Mouse (Mus musculus) thymus, postnatal 25 days (tissue): ENCODE results near the gene Sdccag8.
"Not testable (repeated sequence)": the region's sequence is repeated elsewhere in the genome, so short reads cannot be mapped to it uniquely, and the experiment has no call there.

ENCODE experiments used
- DNase-seq: peaks from one replicate; pipeline ENCODE4 v3.0.0; 2022

The Sdccag8 gene

DNA sequence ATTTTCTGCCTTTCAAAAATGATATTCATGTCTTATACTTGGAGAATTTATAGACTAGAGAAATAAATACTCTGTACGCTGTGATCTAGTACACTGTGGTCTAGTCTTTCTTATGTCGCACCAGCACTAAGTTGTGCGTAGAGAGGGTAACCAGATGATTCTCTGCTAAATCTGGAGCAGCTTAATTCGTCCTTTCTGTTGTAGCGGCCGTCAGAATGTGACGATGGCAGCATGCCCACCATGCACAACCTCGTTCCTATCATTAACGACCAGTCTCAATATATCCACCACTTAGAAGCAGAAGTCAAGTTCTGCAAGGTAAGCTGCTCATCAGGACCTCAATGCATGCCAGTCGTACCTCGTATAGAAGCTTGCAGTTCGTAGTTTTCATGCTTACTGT, 14.2 kb downstream of the Sdccag8 start:
- no peak for DNase-seq

DNA sequence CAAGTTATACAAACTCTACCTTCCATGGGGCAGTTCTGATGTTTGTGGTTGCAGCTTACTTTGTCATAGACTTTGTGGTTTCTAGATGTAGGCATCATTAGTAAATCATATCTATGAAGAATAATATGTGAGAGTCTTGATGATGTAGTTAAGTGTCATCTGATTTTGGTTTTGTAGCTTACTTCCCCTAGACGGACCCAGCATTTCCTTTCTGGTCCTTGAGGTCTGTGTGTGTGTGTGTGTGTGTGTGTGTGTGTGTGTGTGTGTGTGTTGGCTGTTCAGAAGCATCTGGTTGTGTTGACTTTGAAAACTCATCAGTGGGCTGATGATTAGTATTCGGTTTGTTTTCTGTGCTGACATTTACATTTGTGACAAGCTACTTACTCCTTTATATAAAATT, 17.6 kb downstream of the Sdccag8 start:
- no peak for DNase-seq

GRCm38 (mm10) chr1:176832607-176833006, 18.1 kb downstream of the Sdccag8 start:
- no peak for DNase-seq

GRCm38 (mm10) chr1:176833257-176833656, 18.8 kb downstream of the Sdccag8 start:
- no peak for DNase-seq

DNA sequence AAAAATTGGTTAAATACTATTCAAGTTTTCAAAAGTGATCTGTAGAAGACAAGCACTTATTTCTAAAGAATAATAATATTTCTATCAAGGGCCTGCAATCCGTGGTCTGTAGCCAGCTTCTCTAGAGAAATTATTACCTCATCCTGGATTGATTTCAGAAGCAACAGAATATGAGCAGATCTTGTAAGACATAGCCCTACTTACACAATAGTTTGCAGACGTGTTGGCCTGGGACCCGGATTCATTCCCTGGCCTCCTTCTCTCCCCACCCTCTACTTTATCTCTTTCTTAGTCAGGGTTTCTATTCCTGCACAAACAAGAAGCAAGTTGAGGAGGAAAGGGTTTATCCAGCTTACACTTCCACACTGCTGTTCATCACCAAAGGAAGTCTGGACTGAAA, 19.5 kb downstream of the Sdccag8 start:
- no peak for DNase-seq

DNA sequence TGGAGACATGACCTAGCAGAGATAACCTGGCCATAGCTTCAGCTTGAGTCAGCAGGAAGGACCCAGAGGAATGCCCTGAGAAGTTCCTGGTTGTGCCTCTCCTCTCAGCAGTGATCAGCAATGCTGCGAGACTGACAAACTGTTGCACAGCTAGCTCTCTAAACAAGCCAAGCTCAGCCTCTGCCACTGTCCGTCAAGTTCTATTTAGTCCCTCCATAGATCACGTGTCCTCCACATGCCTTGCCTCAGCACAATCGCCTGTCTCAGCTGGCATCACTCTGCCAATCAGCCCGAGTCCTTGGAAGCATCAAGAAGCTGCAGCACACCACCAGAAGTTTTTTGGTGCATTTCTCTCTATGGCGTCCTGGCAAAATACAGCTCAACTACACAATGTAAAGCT, 20.4 kb downstream of the Sdccag8 start:
- no peak for DNase-seq

DNA sequence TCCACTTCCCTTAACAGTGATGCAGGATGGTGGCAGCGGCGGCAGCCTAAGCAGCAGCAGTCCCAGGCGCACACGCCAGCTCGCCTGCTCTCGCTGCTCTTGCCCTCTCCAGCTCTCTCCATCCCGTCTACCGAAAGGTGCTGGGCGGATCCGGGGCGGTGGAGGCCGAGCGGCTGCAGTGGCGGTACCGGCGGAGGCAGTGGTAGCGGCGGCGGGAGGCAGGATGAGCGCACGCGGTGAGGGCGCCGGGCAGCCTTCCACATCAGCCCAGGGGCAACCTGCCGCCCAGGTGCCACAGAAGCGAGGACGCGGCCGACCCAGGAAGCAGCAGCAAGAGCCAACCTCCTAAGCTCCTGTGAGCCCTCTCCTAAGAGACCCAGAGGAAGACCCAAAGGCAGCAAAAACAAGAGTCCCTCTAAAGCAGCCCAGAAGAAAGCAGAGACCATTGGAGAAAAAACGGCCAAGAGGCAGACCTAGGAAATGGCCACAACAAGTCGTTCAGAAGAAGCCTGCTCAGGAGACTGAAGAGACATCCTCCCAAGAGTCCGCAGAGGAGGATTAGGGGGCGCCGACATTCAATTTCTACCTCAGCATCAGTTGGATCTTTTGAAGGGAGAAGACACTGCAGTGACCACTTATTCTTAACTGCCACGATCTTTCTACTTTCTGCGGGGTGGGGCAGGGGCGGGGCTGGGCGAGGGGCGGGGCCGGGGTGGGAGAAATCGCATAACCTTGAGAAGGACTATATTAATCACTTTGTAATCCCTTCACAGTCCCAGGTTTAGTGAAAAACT, 21.2 kb downstream of the Sdccag8 start:
- DNase-seq: peak; percentile 39

DNA sequence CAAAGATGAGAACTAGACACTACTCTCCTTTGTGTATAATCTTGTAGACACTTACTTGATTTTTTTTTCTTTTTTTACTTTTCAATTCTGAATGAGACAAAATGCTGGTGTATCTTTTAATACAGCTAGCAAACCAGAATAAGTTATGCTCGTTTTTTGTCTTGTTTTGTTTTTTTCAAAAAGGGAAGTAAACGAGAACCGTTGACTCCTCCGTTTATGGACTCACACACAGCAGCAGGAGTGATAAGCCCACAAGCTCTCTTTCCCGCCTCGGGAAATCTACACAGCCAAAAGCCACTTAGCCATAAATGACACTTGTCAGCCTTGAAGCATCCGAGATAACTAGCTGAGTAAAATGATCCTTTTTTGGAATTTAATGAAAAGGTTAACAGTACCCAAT, 22.1 kb downstream of the Sdccag8 start:
- not testable (repeated sequence) for DNase-seq

GRCm38 (mm10) chr1:176845082-176845977, 30.9 kb downstream of the Sdccag8 start:
- DNase-seq: peak; percentile 22

DNA sequence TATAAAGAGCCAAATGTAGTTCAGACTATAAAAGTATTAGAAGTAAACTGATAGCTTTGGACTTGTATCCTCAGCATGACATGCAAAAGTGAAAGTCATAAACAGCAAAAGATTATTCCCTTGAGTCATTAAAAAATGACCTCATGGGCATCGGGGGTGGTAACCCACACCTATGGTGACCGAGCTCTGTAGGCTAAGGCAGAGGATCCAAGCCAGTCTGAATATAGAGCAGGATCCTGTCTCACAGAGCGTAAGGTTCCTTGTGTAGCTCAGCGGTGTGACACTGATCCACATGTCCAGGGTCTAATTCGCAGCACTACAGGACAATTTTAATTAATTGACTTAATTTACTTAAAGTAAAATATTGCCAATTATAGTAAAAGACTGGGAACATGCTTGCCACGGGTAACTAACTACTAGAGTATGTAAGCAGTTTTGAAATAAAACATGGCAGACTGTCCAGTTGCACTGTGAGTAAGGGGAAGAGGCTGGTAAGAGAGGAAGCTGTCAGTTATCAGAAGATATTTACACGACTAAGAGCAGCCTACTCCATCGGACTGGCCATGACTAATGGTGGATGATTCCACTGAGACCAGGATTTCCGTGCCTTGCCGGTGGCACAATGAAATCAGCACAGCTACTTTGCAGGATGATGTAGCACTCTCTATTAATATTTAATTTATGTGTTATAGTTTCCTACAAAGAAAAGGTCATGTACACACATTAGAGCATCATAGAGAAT, 32.8 kb downstream of the Sdccag8 start:
- DNase-seq: no peak

DNA sequence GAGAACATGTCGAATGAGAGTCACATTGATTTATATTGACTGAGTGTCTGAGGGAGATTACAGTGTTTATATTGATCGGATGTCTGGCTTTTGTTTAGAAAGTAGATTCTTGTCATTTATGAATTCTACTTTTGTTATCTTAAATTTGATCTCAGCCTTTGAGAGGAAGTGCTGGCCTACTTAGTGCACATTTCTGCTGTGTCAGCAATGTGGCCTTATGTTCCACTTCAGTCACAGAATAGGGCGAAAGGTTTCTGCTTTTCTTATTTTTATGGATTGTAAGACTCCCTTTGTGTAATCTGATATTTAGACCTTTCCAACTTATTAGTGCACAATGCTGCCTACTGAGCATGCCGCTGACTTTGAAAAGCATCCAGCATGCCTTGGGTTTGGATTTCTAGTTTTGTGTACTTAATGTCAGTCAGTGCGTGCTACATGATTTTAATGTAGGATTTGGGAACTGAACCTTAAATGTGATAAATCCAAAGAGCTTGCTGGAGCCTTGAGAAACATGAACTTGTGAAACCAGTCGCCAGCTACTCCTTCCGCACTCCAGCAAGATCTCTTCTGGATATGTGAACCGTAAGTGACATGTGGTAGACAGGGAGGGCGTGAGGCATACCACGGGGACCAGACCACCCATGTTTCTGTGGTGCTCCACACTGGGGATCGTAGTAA, 34.3 kb downstream of the Sdccag8 start:
- no peak for DNase-seq

DNA sequence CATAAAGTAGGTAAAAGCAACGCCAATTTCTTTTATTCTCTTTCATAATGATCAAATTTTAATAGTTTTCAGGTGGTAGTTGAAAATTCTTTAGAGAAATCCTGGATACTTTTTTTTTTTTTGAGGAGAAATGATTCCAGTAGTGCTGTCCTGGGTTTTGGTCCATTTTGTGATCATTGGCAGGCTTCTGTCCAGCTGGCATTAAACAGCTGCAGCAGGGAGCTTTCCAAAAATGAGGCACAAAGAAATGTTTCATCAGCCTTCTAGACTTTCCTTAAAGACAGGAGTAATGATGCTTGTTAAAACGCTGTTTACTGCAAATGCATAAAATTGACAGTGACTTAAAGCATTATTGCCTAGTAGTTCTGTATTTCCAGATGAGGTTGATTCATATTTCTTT, 34.9 kb downstream of the Sdccag8 start:
- no peak for DNase-seq

GRCm38 (mm10) chr1:176851401-176851800, 36.9 kb downstream of the Sdccag8 start:
- no peak for DNase-seq

DNA sequence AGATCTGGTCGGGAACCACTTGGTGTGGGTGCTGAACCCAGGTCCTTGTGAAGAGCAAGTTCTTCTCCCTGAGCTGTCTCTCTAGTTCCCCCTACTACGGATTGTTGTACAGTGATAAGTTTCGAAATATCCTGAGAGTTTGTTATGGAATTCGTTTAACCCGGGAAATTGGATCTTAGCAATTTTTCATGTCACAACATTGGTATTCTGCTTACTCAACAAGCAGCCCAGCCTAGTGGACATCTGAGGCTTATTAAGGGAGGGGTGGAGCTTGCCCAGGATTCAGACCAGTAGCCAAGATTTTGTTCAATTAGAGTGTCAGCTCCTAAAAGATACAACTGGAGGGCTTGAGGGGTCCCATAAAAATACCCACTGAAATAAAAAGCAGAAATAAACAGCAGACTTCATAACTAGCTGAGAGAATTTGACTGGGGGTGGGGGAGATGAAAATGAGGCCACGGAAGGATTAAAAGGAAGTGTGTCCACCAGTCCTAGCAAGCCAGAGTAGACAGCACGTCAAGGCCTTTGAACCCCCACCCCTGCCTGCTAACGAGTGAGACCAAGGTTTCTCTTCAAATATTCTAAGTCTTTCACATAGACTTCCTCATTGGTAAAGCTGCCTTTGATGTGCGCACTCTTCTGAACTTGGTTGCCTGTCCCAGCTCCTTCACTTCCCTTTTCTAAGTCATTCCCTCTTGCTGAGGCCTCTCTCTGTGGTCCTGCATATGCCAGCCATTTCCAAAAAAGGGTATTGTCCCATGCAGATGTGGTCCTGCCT, 38.5 kb downstream of the Sdccag8 start:
- peak; percentile 22 for DNase-seq

DNA sequence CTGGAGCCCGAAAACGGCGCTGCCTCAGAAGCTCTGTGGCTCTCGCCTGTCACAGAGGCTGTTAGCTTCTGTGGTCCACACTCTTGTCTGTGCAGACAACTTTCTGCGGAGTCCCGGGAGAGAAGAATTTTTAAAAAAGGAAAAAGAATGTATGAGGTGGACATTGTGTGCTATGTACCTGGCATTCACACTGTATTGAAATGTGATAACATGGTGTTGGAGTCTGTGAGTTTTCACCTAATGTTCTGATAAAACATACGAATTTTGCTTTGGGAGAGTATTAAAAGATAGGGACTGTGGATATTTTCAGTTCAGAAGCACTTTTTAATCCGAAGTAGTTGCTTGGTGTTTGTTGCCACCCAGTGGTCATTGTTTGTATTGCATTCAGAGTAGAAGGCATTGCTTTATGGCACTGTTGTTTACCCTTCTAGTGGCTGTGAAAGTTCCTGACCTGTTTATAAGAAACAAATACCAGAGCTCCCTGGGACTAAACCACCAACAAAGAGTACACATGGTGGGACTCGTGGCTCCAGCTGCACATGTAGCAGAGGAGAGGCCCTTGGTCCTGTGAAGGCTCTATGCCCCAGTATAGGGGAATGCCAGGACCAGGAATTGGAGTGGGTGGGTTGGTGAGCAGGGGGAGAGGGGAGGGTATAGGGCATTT, 47.7 kb downstream of the Sdccag8 start:
- peak; percentile 69 for DNase-seq

GRCm38 (mm10) chr1:176870501-176870900, 56.0 kb downstream of the Sdccag8 start:
- no peak for DNase-seq

DNA sequence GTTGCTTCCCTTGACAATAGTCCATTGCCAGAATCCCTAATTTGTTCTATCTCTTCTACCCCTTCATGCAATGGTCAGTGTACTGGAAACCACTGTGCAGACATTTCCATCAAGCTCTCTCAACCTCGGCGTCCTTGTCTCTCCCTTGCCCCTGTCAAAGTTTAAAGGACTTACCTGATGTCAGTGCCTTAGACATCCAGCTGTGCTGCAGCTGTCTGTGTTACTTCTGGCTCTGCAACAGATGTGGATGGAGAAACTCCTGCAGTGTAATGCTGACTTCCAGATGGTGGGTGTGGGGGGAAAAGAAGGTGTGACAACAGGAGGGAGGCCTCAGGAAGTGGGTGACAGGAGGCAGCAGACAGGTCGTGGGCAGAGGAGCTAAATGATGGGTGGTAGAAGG, 57.5 kb downstream of the Sdccag8 start:
- no peak for DNase-seq

- no peak for DNase-seq
These were observed 59.0 kb downstream of the Sdccag8 start for GRCm38 (mm10) chr1:176873463-176873862.

GRCm38 (mm10) chr1:176874155-176874554, 59.7 kb downstream of the Sdccag8 start:
- DNase-seq: no peak

- peak; percentile 43 for DNase-seq
These were observed 63.3 kb downstream of the Sdccag8 start for GRCm38 (mm10) chr1:176877756-176878155.

- peak; percentile 33 for DNase-seq
These were observed 64.5 kb downstream of the Sdccag8 start for GRCm38 (mm10) chr1:176879005-176879404.
